Mouse (Mus musculus) megakaryocyte, embryonic 14.5 days (primary cell): ENCODE data around the gene Sema6d.

Experiments used
- FLI1 ChIP-seq: IDR thresholded peaks from 2 replicates; pipeline ENCODE4 v1.6.1; 2012; ENCODE audit warnings: low read length, inconsistent platforms, mixed read lengths
- GATA1 ChIP-seq: IDR thresholded peaks from 3 replicates; pipeline ENCODE4 v1.6.1; 2012; ENCODE audit warnings: mixed read lengths, low read length, inconsistent platforms, borderline replicate concordance

DNA sequence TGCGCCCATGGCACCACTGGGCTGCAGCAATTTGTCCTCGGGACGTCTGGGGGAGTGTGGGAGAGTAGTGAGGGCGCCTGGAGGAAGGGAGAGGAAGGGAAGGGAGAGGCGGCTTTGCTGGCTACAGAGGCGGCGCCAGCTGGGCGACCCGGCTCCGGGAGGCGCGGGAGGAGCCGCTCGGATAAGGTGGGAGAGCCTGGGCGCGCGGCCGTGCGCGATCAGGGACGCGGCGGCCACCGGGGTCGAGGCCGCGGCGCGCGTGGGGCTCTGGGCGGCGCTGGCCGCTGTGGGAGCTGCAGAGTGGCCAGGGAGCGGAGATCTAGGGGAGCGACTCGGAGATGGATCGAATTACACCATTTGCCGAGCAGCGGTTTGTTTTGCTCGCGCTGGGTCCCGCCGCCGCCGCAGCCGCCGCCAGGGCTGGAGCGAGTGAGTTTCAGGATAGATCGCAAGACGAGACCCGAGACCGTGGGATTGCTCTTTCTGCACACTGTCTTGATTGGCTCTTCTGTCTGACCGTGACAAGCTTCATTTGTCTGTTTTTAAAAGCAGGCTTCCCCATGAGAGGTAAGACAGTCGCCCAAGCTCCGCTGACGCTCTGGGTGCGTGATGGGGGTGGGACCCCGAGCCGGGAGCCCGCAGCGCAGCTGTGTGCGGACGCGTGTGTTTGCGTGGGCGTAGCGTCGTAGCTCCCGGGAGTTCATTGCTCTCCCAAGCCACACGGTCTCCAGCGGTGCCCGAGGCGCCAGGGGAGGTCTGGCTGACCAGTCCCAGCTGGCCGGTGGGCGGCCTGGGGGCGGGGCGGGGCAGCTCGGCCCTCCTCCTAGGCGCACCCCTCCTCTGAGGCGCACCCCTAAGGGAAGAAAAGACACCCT is 520.2 kb downstream of the Sema6d start:
- TF ChIP-seq GATA1 (no peak), FLI1 (no peak)
